Mouse (Mus musculus) cortical plate, adult 2 months (tissue): Measurements from ENCODE around the gene Srsf7.

Experiments used
- CTCF ChIP-seq: fragments of 200-500 bp; IDR thresholded peaks from 2 replicates; pipeline ENCODE4 v1.5.1; 2011; ENCODE audit warnings: mild to moderate bottlenecking, control low read depth, low read length; ENCODE audit not compliant: insufficient read depth; ENCODE audit errors: extremely low read depth
- POLR2A ChIP-seq: fragments of 200-500 bp; IDR thresholded peaks from 2 replicates; pipeline ENCODE4 v1.6.1; 2011; ENCODE audit warnings: mild to moderate bottlenecking, low read length, control low read depth; ENCODE audit not compliant: insufficient read depth; ENCODE audit errors: extremely low read depth

GRCm38 (mm10) chr17:80252757-80253525 lies 45.8 kb upstream of the Srsf7 start:
- TF ChIP-seq POLR2A, result no peak
- TF ChIP-seq CTCF, result no peak
